Mouse (Mus musculus) E14TG2a.4 (cell line): ENCODE data around the gene Rbbp5.

Experiments
- CTCF ChIP-seq: conservative IDR thresholded peaks from 2 replicates; pipeline ENCODE4 v1.5.1; 2014; ENCODE audit warnings: low read length
- NANOG ChIP-seq: IDR thresholded peaks from 2 replicates; pipeline ENCODE4 v1.6.1; 2014; ENCODE audit warnings: borderline replicate concordance, low read length, mixed read lengths

- TF ChIP-seq CTCF (no peak), NANOG (no peak)
These were observed 56.7 kb downstream of the Rbbp5 start for GRCm38 (mm10) chr1:132533840-132534239.
